Mouse (Mus musculus): ENCODE results near the gene Castor2. TPM values are rescaled to one million over a fixed set of nuclear protein-coding genes. Genes with fewer than 3 reads are reported as not detected.
A peak's percentile ranks its signal among the peaks of the same experiment; 100 is the strongest.

Castor2 gene
- polyA plus RNA-seq, 1 experiment = not detected

DNA sequence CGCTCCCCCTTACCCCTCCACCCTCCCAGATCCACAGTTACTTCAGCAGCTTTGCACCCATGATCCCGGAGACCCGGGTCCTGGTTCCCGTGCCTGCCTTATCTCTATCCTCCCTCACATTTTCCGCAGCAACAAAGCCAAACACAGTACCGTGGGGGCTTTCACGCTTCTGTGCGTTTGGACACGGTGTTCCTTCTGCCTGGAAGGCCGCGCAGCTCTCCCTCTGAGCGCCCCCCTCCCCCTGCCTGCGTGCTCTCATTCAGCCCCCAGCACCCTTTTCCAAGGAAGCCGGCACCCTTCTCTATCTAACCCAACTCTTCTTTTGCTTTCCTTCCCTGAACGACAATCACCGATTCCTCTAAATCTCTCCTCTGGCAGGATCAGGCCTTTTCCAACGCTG lies 535 bp upstream of the Castor2 start:
- WGBS = under 1% methylated on average over 17 of the region's 17 CpGs
- no peak for TF ChIP-seq CTCF (IDR thresholded peaks at IDR 0.05; ENCODE audit: insufficient read depth, low read depth, low read length)
- no peak for TF ChIP-seq POLR2A (IDR thresholded peaks at IDR 0.05; ENCODE audit: insufficient read depth, low read depth, low read length)
- Histone ChIP-seq H3K4me3 (ENCODE audit: insufficient read depth, low read depth, low read length) (peak overlapping the region; percentile 81), H3K4me1 (ENCODE audit: control insufficient read depth, insufficient read depth, low read length) (peaks cover 15% of the 10 kb centered on the region), H3K27ac (ENCODE audit: insufficient read depth, low read depth, low read length) (peak overlapping the region; percentile 66)

GRCm38 (mm10) chr5:134100232-134100771 lies 791 bp downstream of the Castor2 start:
- 2% methylated on average over 17 of the region's 17 CpGs for WGBS

DNA sequence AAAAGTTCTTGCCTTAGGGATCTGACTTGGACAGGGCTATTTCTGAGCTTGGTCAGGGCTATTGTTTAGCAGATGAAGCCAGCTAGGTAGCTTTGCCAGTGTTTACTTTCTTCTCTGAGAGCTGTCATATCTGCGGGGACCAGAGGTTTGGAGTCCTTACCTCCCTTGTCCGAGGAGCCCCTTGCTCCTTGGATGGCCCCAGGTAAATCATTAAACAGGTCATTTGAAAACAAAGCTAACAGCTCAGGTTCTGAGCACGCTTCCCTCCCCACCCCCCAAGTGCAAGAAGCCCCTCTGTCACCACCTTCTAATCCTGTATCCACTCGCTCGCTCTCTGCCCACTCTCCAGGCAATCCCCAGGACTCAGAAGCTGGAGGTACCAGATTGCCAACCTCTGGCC lies 1.8 kb downstream of the Castor2 start:
- WGBS = 61% methylated on average over 5 of the region's 5 CpGs

More at GRCm38 (mm10) chr5:134100232-134100771, 791 bp downstream of the Castor2 start:
- TF ChIP-seq POLR2A (IDR thresholded peaks at IDR 0.05; ENCODE audit: insufficient read depth, low read depth, low read length) (no peak), CTCF (IDR thresholded peaks at IDR 0.05; ENCODE audit: insufficient read depth, low read depth, low read length) (no peak)
- H3K27ac ChIP-seq (ENCODE audit: insufficient read depth, low read depth, low read length) = no peak overlapping the region
- peak overlapping the region; percentile 81 for H3K4me3 ChIP-seq (ENCODE audit: insufficient read depth, low read depth, low read length)
- H3K4me1 ChIP-seq (ENCODE audit: control insufficient read depth, insufficient read depth, low read length) = peaks cover 15% of the 10 kb centered on the region

DNA sequence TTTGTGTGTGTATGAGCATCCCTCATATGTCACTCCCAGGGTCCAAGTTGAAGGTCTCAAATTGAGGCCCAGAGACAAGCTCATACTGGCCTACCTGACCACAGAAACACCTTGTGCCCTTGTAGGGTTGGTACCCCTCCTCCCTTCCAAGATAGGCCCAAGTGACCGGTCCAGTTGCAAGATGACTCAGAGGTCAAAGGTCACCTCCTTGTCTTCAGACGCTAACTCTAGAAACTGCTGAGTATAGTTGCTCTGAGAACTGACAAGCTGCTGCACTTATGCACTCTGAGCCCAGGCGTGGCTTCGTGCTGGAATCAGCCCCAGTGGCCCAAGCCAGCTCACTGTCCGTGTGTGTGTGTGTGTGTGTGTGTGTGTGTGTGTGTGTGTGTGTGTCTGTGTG lies 2.4 kb downstream of the Castor2 start:
- Histone ChIP-seq H3K27ac (ENCODE audit: insufficient read depth, low read depth, low read length) (no peak overlapping the region), H3K4me3 (ENCODE audit: insufficient read depth, low read depth, low read length) (peak overlapping the region; percentile 16), H3K4me1 (ENCODE audit: control insufficient read depth, insufficient read depth, low read length) (peaks cover 15% of the 10 kb centered on the region)
- 10% methylated on average over 5 of the region's 5 CpGs for WGBS
- TF ChIP-seq POLR2A (IDR thresholded peaks at IDR 0.05; ENCODE audit: insufficient read depth, low read depth, low read length) = no peak
- TF ChIP-seq CTCF (IDR thresholded peaks at IDR 0.05; ENCODE audit: insufficient read depth, low read depth, low read length) = no peak

More for the DNA sequence above, 1.8 kb downstream of the Castor2 start:
- no peak for TF ChIP-seq POLR2A (IDR thresholded peaks at IDR 0.05; ENCODE audit: insufficient read depth, low read depth, low read length)
- H3K4me3 ChIP-seq (ENCODE audit: insufficient read depth, low read depth, low read length) = peak overlapping the region; percentile 7; the same call in 1 of the 2 replicates
- H3K27ac ChIP-seq (ENCODE audit: insufficient read depth, low read depth, low read length) = no peak overlapping the region
- H3K4me1 ChIP-seq (ENCODE audit: control insufficient read depth, insufficient read depth, low read length) = peaks cover 15% of the 10 kb centered on the region

GRCm38 (mm10) chr5:134102720-134103119 lies 3.2 kb downstream of the Castor2 start:
- TF ChIP-seq POLR2A (IDR thresholded peaks at IDR 0.05; ENCODE audit: insufficient read depth, low read depth, low read length) (no peak), CTCF (IDR thresholded peaks at IDR 0.05; ENCODE audit: insufficient read depth, low read depth, low read length) (no peak)
- H3K27ac ChIP-seq (ENCODE audit: insufficient read depth, low read depth, low read length) = no peak overlapping the region
- WGBS = 68% methylated on average over 6 of the region's 6 CpGs
- H3K4me1 ChIP-seq (ENCODE audit: control insufficient read depth, insufficient read depth, low read length) = peaks cover 15% of the 10 kb centered on the region
- H3K4me3 ChIP-seq (ENCODE audit: insufficient read depth, low read depth, low read length) = no peak overlapping the region

DNA sequence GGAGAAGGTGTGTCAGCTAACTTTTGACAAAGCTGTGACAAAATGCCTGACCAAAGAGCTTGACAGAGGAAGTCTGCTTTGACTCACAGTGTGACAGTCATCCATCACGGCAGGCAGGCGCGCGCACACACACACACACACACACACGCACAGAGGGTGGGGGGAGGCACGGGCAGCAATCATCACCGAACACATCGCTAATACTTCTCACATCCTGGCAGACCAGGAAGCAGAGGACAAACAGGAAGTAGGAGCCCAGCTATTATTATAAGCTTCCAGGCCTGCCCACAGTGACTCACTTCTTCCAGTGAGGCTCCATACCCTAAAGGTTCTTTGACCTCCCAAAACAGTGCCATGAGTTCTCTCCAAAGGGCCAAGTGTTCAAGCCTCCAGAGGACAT lies 6.3 kb downstream of the Castor2 start:
- 94% methylated on average over 8 of the region's 8 CpGs for WGBS
- H3K4me1 ChIP-seq (ENCODE audit: control insufficient read depth, insufficient read depth, low read length) = peaks cover 15% of the 10 kb centered on the region
- H3K4me3 ChIP-seq (ENCODE audit: insufficient read depth, low read depth, low read length) = no peak overlapping the region
- no peak overlapping the region for H3K27ac ChIP-seq (ENCODE audit: insufficient read depth, low read depth, low read length)
- TF ChIP-seq CTCF (IDR thresholded peaks at IDR 0.05; ENCODE audit: insufficient read depth, low read depth, low read length) (no peak), POLR2A (IDR thresholded peaks at IDR 0.05; ENCODE audit: insufficient read depth, low read depth, low read length) (no peak)

DNA sequence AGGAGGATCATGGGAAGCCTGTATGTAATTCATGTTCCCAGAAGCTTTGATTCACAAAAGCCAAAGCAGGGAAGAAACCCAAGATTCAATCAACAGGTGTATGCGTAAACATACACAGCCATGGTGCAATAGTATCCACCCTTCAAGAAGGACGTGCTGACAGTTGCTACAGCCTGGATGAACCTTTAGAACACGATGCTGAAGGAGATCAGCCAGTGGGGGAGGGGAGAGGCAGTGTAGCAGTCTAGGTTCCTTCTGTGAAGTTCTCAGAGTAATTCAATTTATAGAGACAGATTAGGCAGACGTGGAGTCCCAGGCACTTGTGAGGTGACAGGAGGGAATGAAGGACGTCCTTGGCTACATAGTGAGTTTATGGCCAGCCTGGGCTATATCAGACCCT lies 15.5 kb downstream of the Castor2 start:
- TF ChIP-seq CTCF (IDR thresholded peaks at IDR 0.05; ENCODE audit: insufficient read depth, low read depth, low read length) (no peak), POLR2A (IDR thresholded peaks at IDR 0.05; ENCODE audit: insufficient read depth, low read depth, low read length) (no peak)
- WGBS = 85% methylated on average over 5 of the region's 5 CpGs
- H3K4me3 ChIP-seq (ENCODE audit: insufficient read depth, low read depth, low read length) = no peak overlapping the region
- H3K4me1 ChIP-seq (ENCODE audit: control insufficient read depth, insufficient read depth, low read length) = no peaks in the 10 kb centered on the region
- no peak overlapping the region for H3K27ac ChIP-seq (ENCODE audit: insufficient read depth, low read depth, low read length)

DNA sequence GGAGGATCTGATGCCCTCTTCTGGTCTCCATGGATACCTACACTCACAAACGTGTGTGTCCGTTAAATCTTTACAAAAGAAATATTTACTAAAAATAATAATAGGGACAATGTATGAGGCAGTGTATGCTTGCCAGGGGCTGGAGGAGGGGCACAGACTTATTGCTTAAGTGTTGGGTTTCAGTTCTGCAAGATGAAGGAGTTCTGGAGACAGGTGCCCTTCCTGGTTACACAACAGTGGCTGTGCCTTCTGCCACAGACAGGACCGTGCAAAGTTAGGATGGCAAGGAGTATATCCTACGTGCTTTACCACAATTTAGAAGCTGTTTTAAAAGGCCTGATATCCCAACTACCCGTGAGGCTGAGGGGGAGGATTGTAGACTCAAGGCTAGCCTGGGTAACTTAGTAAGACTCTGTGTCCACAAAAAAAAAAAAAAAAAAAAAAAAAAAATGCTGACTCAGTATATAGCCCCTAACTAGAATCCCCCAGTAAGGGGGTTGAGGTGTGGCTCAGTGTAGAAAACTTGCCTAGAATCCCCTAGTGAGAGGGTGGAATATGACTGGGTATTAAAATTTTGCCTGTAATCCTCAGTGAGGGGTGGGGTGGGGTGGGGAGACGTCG lies 16.2 kb downstream of the Castor2 start:
- H3K4me1 ChIP-seq (ENCODE audit: control insufficient read depth, insufficient read depth, low read length) = no peaks in the 10 kb centered on the region
- no peak for TF ChIP-seq CTCF (IDR thresholded peaks at IDR 0.05; ENCODE audit: insufficient read depth, low read depth, low read length)
- no peak for TF ChIP-seq POLR2A (IDR thresholded peaks at IDR 0.05; ENCODE audit: insufficient read depth, low read depth, low read length)
- H3K4me3 ChIP-seq (ENCODE audit: insufficient read depth, low read depth, low read length) = no peak overlapping the region
- WGBS = 93% methylated on average over 7 of the region's 7 CpGs
- H3K27ac ChIP-seq (ENCODE audit: insufficient read depth, low read depth, low read length) = no peak overlapping the region

- H3K4me3 ChIP-seq (ENCODE audit: insufficient read depth, low read depth, low read length) = no peak overlapping the region
- 96% methylated on average over 15 of the region's 15 CpGs for WGBS
- no peak overlapping the region for H3K27ac ChIP-seq (ENCODE audit: insufficient read depth, low read depth, low read length)
- no peaks in the 10 kb centered on the region for H3K4me1 ChIP-seq (ENCODE audit: control insufficient read depth, insufficient read depth, low read length)
- no peak for TF ChIP-seq POLR2A (IDR thresholded peaks at IDR 0.05; ENCODE audit: insufficient read depth, low read depth, low read length)
- no peak for TF ChIP-seq CTCF (IDR thresholded peaks at IDR 0.05; ENCODE audit: insufficient read depth, low read depth, low read length)
These were observed 19.4 kb downstream of the Castor2 start for GRCm38 (mm10) chr5:134118798-134119407.

Data from olfactory bulb, adult 2 months (tissue).